Mouse (Mus musculus): ENCODE measurements around the gene Fam122b. TPM values are rescaled to one million over a fixed set of nuclear protein-coding genes. Genes with fewer than 3 reads are reported as not detected.

Fam122b gene
- 4.3 and 7.8 TPM in 2 replicates for polyA plus RNA-seq (2012; rRNA removed)

DNA sequence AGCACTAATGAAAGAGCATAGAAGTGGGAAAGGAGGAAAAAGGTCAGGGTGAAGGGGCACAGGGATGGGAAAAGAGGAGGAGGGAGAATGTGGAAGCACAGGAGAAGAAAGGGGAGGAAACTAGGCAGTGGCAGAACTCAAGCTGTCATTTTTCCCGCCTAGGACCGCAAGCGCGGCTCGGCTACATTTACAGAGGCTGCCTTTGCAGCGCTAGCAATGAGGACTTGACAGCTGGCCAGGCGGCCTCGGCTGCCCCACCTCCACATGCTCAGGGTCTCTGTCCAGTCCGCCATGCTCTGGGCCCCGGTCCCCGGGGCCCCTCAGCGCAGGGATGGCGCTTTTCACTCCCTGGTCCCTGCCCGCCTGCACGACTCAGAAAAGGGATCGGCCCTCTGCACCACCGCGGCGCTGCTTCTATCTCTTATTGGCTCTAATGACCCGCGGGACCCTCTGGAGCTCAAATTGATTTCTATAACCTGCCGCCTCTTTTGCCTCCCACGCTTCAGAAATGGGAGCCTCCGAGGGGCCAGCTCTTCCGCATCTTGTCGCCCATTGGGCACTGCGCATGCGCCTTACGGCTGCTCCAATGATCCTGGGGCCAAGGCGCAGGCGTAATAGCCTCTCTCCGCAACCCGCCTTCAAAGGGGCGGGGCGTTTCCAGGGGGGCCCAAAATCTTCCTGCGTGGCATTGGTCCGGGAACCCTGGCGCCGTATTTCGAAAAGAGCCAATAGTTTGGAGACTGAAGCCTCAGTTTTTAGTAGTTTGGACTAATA lies at the start of gene Fam122b:
Fam122b (minus strand) TSS at position 517 of the 774 bp plus-strand sequence.

DNA sequence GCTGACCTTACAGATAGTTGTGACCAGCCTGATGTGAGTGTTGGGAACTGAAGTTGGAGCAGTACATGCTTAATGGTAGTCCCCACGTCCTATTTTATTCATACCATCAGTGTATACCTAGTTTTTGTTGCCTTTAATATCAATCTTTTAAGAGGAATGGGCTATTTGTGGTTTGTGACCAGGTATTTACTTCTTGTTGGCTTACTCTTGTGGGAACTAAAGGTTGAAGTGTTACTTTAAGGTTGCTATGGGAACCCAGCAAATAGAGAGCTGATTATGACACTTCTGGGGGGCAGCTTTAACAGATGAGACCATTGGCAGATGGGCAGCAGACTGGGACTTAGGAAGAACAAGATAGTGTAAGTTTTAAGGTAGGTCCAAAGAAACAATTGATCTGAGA lies 3.5 kb upstream of the Fam122b start, which contains the start of gene Fam122c:
Fam122c (plus strand) TSS at position 301 of the 400 bp plus-strand sequence.

DNA sequence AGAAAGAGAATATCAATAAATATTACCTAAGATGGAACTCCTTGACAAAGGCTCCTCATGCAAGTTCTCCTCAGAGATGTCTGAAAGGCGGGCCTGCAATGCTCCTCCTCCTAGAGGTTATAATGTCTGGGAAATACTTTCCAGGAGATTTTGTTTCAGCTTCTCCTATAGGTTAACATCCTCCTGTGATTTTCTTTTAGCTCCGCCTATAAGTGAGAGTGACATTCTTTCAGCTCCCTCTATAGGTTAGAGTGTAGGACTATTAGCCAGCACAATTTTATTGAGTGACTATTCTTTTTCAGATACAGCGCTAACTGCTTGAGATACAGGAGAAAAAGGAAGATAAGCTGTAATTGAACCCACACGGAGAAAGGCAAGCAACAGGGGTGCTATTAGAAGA lies 29.6 kb downstream of the Fam122b start, which contains the start of gene Plac1:
Plac1 (minus strand) TSS at position 101 of the 400 bp plus-strand sequence.

Other genes starting within 250 kb of the Fam122b start
- 0.89 and 2.3 TPM in 2 replicates for gene Plac1, start 29.7 kb downstream of the Fam122b start, polyA plus RNA-seq (2012; rRNA removed)
- not detected in 2 replicates for gene Fam122c, start 3.6 kb upstream of the Fam122b start, polyA plus RNA-seq (2012; rRNA removed)
- 0.52 and 0.83 TPM in 2 replicates for gene Mospd1, start 100.7 kb upstream of the Fam122b start, polyA plus RNA-seq (2012; rRNA removed)
- not detected in 2 replicates for gene Etd, start 165.1 kb upstream of the Fam122b start, polyA plus RNA-seq (2012; rRNA removed)

Measured in ovary, adult 2 months (tissue).